Mouse (Mus musculus): ENCODE results near the gene Tnks2. TPM values are rescaled to one million over a fixed set of nuclear protein-coding genes. Genes with fewer than 3 reads are reported as not detected.
"Not testable (repeated sequence)": the region's sequence is repeated elsewhere in the genome, so short reads cannot be mapped to it uniquely, and the experiment has no call there.

Tnks2 gene
- polyA plus RNA-seq, 2 experiments from 2014 or later, result 31.1 to 32.4 TPM

- no peak for ATAC-seq
Measured at GRCm38 (mm10) chr19:36827650-36828049, 6.4 kb upstream of the Tnks2 start.

- ATAC-seq, result no peak
Measured at GRCm38 (mm10) chr19:36828322-36828721, 5.7 kb upstream of the Tnks2 start.

- peak; percentile 80 for ATAC-seq
Measured at GRCm38 (mm10) chr19:36832951-36833787, 863 bp upstream of the Tnks2 start.

GRCm38 (mm10) chr19:36834532-36835431 lies 750 bp downstream of the Tnks2 start:
- peak; percentile 41 for ATAC-seq

- ATAC-seq, result no peak
Measured at GRCm38 (mm10) chr19:36836035-36836434, 2.0 kb downstream of the Tnks2 start.

GRCm38 (mm10) chr19:36840301-36840700 lies 6.3 kb downstream of the Tnks2 start:
- ATAC-seq, result no peak

- ATAC-seq, result no peak
Measured at GRCm38 (mm10) chr19:36843866-36844265, 9.8 kb downstream of the Tnks2 start.

GRCm38 (mm10) chr19:36845924-36846323 lies 11.9 kb downstream of the Tnks2 start:
- ATAC-seq, result no peak

GRCm38 (mm10) chr19:36853831-36854230 lies 19.8 kb downstream of the Tnks2 start:
- no peak for ATAC-seq

- no peak for ATAC-seq
Measured at GRCm38 (mm10) chr19:36857851-36858250, 23.8 kb downstream of the Tnks2 start.

- ATAC-seq, result no peak
Measured at GRCm38 (mm10) chr19:36860393-36860792, 26.4 kb downstream of the Tnks2 start.

- ATAC-seq, result no peak
Measured at GRCm38 (mm10) chr19:36865905-36866304, 31.9 kb downstream of the Tnks2 start.

- ATAC-seq, result no peak
Measured at GRCm38 (mm10) chr19:36867416-36867815, 33.4 kb downstream of the Tnks2 start.

GRCm38 (mm10) chr19:36868675-36869074 lies 34.6 kb downstream of the Tnks2 start:
- not testable (repeated sequence) for ATAC-seq

- ATAC-seq, result no peak
Measured at GRCm38 (mm10) chr19:36874651-36875050, 40.6 kb downstream of the Tnks2 start.

- no peak for ATAC-seq
Measured at GRCm38 (mm10) chr19:36877329-36877728, 43.3 kb downstream of the Tnks2 start.

- no peak for ATAC-seq
Measured at GRCm38 (mm10) chr19:36878743-36879495, 44.9 kb downstream of the Tnks2 start.

- no peak for ATAC-seq
Measured at GRCm38 (mm10) chr19:36883119-36883518, 49.1 kb downstream of the Tnks2 start.

- ATAC-seq, result no peak
Measured at GRCm38 (mm10) chr19:36886316-36886715, 52.3 kb downstream of the Tnks2 start.

- no peak for ATAC-seq
Measured at GRCm38 (mm10) chr19:36887706-36888105, 53.7 kb downstream of the Tnks2 start.

GRCm38 (mm10) chr19:36891746-36892145 lies 57.7 kb downstream of the Tnks2 start:
- no peak for ATAC-seq

GRCm38 (mm10) chr19:36896791-36897569 lies 62.9 kb downstream of the Tnks2 start:
- ATAC-seq, result no peak

Data from activated CD4-positive, CD25-positive, alpha-beta regulatory T cell, adult 4 months (primary cell).